13 mouse cellular contexts compared by ENCODE assay signal in the genomic region with DNA sequence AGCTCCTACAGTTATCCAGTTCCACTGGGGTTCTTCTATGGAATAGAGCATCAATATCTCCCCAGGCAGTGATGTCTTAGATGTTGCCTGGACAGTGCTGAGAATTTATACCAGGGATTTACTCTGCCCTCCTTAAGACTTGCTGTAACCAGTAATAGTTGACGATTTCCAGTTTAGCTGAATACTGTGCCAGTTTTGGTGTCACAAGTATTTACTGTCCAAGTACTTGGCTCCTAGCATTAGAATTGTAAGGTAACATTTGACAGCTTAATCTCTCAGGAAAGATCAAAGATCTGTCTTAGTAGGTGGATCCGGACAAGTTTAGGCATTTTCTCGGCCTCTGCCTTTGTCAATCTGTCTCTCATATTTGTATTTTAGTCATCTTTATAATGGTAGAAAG.
"Had no signal": no experiment of that assay in that cellular context is flagged by ENCODE, and none has a peak within 500 bp of the region (broad histone marks: within the 10 kb centered on the region; RNA-seq: fewer than 3 reads in every experiment).

No protein-coding gene starts in this region.

- H3K4me3 ChIP-seq: kidney, embryonic 15.5 days; limb, embryonic 12.5 days; midbrain, embryonic 10.5 days; myocyte; neural tube, embryonic 15.5 days had no signal

- H3K27me3 ChIP-seq: kidney, embryonic 15.5 days; limb, embryonic 12.5 days; neural tube, embryonic 15.5 days had no signal

- H3K27ac ChIP-seq: kidney, embryonic 15.5 days; limb, embryonic 12.5 days; midbrain, embryonic 10.5 days; neural tube, embryonic 15.5 days had no signal

- DNase-seq: kidney, postnatal 25 days; layer of hippocampus, postnatal 36 days; lung, embryonic 14.5 days; lung, postnatal 10 days; lung, postnatal 4 days; midbrain, embryonic 14.5 days; thymus, postnatal 36 days had no signal

- H3K9me3 ChIP-seq: kidney, embryonic 15.5 days; limb, embryonic 12.5 days; midbrain, embryonic 10.5 days; neural tube, embryonic 15.5 days had no signal

- H3K4me2 ChIP-seq: kidney, embryonic 15.5 days; liver, embryonic 11.5 days; lung, embryonic 14.5 days; neural tube, embryonic 15.5 days had no signal

- H3K9ac ChIP-seq: kidney, embryonic 15.5 days; limb, embryonic 12.5 days; lung, embryonic 14.5 days; neural tube, embryonic 15.5 days had no signal

- H3K36me3 ChIP-seq: neural tube, embryonic 15.5 days had no signal
